Mouse (Mus musculus): ENCODE measurements around the gene Nrap.

GRCm38 (mm10) chr19:56381407-56381806 lies 8.4 kb downstream of the Nrap start:
- TF ChIP-seq CTCF (conservative IDR thresholded peaks at IDR 0.05; ENCODE audit: low read length) (no peak), POU5F1 (IDR thresholded peaks at IDR 0.05; ENCODE audit: borderline replicate concordance, low read length) (no peak)

All from E14TG2a.4 (cell line).